Mouse (Mus musculus): ENCODE results near the gene Nr1d1. TPM values are rescaled to one million over a fixed set of nuclear protein-coding genes. Genes with fewer than 3 reads are reported as not detected.
"Not testable (repeated sequence)": the region's sequence is repeated elsewhere in the genome, so short reads cannot be mapped to it uniquely, and the experiment has no call there.

The Nr1d1 gene
- total RNA-seq, 2 experiments from 2014 or later = 42.4 to 58.7 TPM

GRCm38 (mm10) chr11:98737220-98737619 lies 37.9 kb downstream of the Nr1d1 start:
- DNase-seq = not testable (repeated sequence)

- no peak for DNase-seq
Observed at GRCm38 (mm10) chr11:98736176-98736575, 39.0 kb downstream of the Nr1d1 start.

- no peak for DNase-seq
Observed at GRCm38 (mm10) chr11:98735111-98735510, 40.0 kb downstream of the Nr1d1 start.

GRCm38 (mm10) chr11:98734020-98734419 lies 41.1 kb downstream of the Nr1d1 start:
- no peak for DNase-seq

DNA sequence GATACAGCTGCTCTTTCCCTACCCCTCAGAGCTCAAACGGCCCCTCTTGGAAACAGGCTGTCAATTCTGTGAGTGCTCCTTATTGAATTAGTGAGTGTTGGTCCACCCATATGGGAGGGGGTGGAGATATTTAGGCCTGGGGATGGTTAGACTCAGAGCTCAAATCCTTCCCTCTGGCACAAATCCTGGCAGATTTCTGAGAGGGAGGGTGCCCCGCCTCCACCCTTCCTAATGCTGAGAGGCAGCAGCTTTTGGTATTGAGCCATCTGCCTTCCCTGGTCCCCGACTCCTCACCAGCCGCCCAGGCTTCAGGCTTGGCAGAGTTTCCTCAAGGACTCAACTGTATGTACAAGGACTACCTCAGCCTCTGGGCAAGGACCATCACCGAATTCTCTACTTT lies 44.0 kb downstream of the Nr1d1 start:
- no peak for DNase-seq

- DNase-seq = no peak
Observed at GRCm38 (mm10) chr11:98730727-98731126, 44.4 kb downstream of the Nr1d1 start.

GRCm38 (mm10) chr11:98729119-98729588 lies 46.0 kb downstream of the Nr1d1 start, which contains the start of gene Med24:
Gene Med24 (minus strand): TSS chr11:98729435.
- DNase-seq = peak; percentile 63

DNA sequence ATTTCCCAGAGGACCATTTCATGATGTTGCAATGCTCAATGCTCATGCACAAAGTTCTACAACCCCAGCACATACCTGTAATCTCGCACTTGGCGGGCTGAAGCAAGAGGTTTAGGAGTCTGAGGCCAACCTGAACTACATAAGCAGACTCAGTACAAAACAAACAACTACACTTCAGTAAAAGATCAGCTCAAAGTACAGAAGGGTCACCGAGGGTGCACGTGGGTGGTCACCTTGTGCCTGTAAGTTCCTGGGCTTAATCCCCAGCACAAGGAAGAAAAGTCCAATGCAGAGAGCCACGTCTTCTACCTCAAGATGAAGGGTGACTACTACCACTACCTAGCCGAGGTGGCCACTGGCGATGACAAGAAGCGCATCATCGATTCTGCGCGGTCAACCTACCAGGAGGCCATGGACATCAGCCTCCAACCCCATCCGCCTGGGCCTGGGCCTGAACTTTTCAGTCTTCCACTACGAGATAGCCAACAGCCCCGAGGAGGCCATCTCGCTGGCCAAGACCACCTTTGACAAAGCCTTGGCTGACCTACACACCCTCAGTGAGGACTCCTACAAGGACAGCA lies 49.1 kb downstream of the Nr1d1 start:
- no peak for DNase-seq

DNA sequence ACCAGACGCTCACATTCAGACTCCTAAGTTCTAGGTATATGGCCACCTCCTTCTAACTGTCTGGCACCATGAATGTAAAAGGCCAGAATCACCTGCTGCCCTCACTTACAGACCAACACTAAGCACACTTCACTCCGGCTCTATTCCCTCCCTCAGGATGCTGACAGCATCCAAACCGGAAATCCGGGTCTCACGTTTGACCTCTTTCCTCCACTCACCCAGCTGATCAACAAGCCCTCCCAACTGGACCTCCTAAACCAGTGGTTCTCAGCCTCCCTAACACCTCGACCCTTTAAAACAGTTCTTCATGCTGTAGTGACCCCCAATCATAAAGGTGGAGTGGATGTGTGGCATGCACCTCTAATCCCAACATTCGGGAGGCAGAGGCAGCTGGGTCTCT lies 52.0 kb downstream of the Nr1d1 start:
- DNase-seq = no peak

DNA sequence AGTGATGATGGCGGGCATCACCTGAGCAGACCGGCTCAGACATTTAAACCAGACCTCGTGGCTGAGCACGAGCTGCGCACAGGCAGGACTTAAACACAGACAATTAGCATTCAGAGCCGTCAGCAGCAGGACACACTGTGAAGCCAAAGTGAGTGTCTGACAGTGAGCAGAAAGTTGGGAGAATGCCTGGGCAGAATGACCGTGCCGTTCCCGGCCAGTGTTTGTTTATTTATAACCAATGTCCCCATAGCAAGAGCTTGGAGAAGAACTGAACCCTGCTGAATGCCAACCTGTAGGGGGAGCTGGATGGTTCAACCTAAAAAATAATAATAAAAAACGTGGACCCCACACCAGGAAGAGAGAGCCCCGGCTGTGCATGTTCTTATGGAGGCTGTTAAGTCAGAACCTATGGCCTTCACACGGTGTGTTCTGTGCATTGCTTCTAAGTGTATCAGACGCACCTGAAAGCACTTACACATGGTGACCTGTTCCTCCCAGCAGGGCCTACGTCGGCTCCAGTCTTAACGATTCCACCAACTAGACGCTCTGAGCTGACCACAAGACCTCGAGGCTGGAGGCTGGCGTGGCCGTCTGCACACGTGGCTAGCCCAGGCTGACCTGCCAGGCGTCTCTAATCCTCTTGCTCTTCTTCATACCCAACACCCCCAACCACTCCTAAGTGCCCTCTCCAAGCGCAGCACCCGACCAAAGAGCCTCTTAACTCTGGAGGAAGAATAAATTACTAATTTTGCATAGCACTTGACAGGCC lies 53.5 kb downstream of the Nr1d1 start:
- peak; percentile 71 for DNase-seq

DNA sequence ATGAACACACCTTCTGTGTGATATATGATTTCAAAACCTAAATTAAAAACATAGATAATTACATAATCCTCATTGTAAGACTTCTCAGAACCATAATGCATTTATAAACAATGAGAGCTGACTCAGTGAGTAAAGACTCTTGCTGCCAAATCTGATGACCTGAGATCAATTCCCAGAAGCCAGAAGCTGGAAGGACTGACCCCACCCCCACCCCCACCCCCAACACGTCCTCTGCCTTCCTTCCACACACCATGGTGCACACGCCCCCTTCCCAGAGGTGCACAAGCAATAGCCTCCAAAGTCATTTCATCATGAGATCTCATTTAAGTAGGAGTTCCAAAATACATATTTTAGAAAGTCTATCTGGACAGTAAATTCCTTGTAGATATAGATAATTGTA lies 54.4 kb downstream of the Nr1d1 start:
- no peak for DNase-seq

Other genes starting within 250 kb of the Nr1d1 start
- under 1 TPM; 0.09 to 0.93 TPM for gene Ikzf3, start 229.3 kb downstream of the Nr1d1 start, total RNA-seq (2021)
- gene Zpbp2, start 224.2 kb downstream of the Nr1d1 start, total RNA-seq (2021) = not detected
- gene Ormdl3, start 188.0 kb downstream of the Nr1d1 start, total RNA-seq (2021) = 10 to 100 TPM; 20.4 to 23.1 TPM
- not detected for gene Lrrc3c, start 177.0 kb downstream of the Nr1d1 start, total RNA-seq (2021)
- gene Gm12355, start 149.7 kb downstream of the Nr1d1 start, total RNA-seq (2021) = 10 to 100 TPM in 1 of 2 experiments, 1 to 10 TPM in 1; 8.2 to 10.3 TPM
- under 1 TPM; 0.45 to 0.47 TPM for gene Gsdma3, start 149.0 kb downstream of the Nr1d1 start, total RNA-seq (2021)
- gene Gsdma2, start 128.6 kb downstream of the Nr1d1 start, total RNA-seq (2021) = not detected
- gene Gsdma, start 111.0 kb downstream of the Nr1d1 start, total RNA-seq (2021) = not detected
- 100 to 1,000 TPM; 112 to 113 TPM for gene Psmd3, start 92.8 kb downstream of the Nr1d1 start, total RNA-seq (2021)
- gene Csf3, start 74.1 kb downstream of the Nr1d1 start, total RNA-seq (2021) = not detected
- 10 to 100 TPM; 47.8 to 52.5 TPM for gene Med24, start 45.9 kb downstream of the Nr1d1 start, total RNA-seq (2021)
- gene Thra, start 34.7 kb downstream of the Nr1d1 start, total RNA-seq (2021) = 100 to 1,000 TPM; 149 to 169 TPM
- 10 to 100 TPM; 62.6 to 74.1 TPM for gene Msl1, start 20.2 kb upstream of the Nr1d1 start, total RNA-seq (2021)
- gene Casc3, start 29.6 kb upstream of the Nr1d1 start, total RNA-seq (2021) = 10 to 100 TPM; 19.1 to 26.2 TPM
- gene Rapgefl1, start 61.5 kb upstream of the Nr1d1 start, total RNA-seq (2021) = 1 to 10 TPM; 1.9 to 2.6 TPM
- gene Wipf2, start 88.3 kb upstream of the Nr1d1 start, total RNA-seq (2021) = 1 to 10 TPM; 6.3 to 9.0 TPM
- 1 to 10 TPM; 2.3 to 3.5 TPM for gene Cdc6, start 132.5 kb upstream of the Nr1d1 start, total RNA-seq (2021)
- gene Rara, start 152.5 kb upstream of the Nr1d1 start, total RNA-seq (2021) = 10 to 100 TPM; 22.6 to 31.5 TPM
- gene Gjd3, start 207.7 kb upstream of the Nr1d1 start, total RNA-seq (2021) = not detected
- 10 to 100 TPM; 33.9 to 43.9 TPM for gene Top2a, start 248.9 kb upstream of the Nr1d1 start, total RNA-seq (2021)

Measured in gastrocnemius, postnatal 10 days (tissue).